Mouse (Mus musculus) right cerebral cortex, postnatal 4 days (tissue): ENCODE results near the gene Cdhr1.
"Not testable (repeated sequence)": the region's sequence is repeated elsewhere in the genome, so short reads cannot be mapped to it uniquely, and the experiment has no call there.

Experiments used
- DNase-seq: peaks from one replicate; pipeline ENCODE4 v3.0.0-alpha.2; 2022

The Cdhr1 gene

GRCm38 (mm10) chr14:37097956-37098530 is at the start of gene Cdhr1:
Gene Cdhr1, minus strand, starts transcription at chr14:37098347.
- DNase-seq, result peak; percentile 30

GRCm38 (mm10) chr14:37139051-37139710 is 41.0 kb upstream of the Cdhr1 start:
- no peak for DNase-seq

- not testable (repeated sequence) for DNase-seq
These were observed 39.4 kb upstream of the Cdhr1 start for GRCm38 (mm10) chr14:37137596-37137995.

GRCm38 (mm10) chr14:37136110-37136509 is 38.0 kb upstream of the Cdhr1 start:
- DNase-seq, result no peak

- DNase-seq, result no peak
These were observed 37.5 kb upstream of the Cdhr1 start for GRCm38 (mm10) chr14:37135671-37136070.

- peak; percentile 90 for DNase-seq
These were observed 37.0 kb upstream of the Cdhr1 start, which contains the start of gene Ghitm for GRCm38 (mm10) chr14:37135127-37135593. Gene Ghitm, minus strand, starts transcription at chr14:37135272.

GRCm38 (mm10) chr14:37134304-37135126 is 36.4 kb upstream of the Cdhr1 start:
- no peak for DNase-seq

- peak; percentile 59 for DNase-seq
These were observed 29.5 kb upstream of the Cdhr1 start for GRCm38 (mm10) chr14:37127652-37128051.

- no peak for DNase-seq
These were observed 21.1 kb upstream of the Cdhr1 start for GRCm38 (mm10) chr14:37119233-37119632.

GRCm38 (mm10) chr14:37113922-37114321 is 15.8 kb upstream of the Cdhr1 start, which contains the start of gene 2610528A11Rik:
Gene 2610528A11Rik, minus strand, starts transcription at chr14:37114022.
- DNase-seq, result no peak

- DNase-seq, result no peak
These were observed 14.8 kb upstream of the Cdhr1 start for GRCm38 (mm10) chr14:37112931-37113330.

- no peak for DNase-seq
These were observed 13.2 kb upstream of the Cdhr1 start for GRCm38 (mm10) chr14:37111371-37111770.

- no peak for DNase-seq
These were observed 12.3 kb upstream of the Cdhr1 start for GRCm38 (mm10) chr14:37110456-37110855.

- DNase-seq, result no peak
These were observed 11.8 kb upstream of the Cdhr1 start for GRCm38 (mm10) chr14:37109975-37110374.

GRCm38 (mm10) chr14:37109460-37109859 is 11.3 kb upstream of the Cdhr1 start:
- DNase-seq, result no peak

- DNase-seq, result no peak
These were observed 7.7 kb upstream of the Cdhr1 start for GRCm38 (mm10) chr14:37105846-37106245.

- no peak for DNase-seq
These were observed 6.6 kb upstream of the Cdhr1 start for GRCm38 (mm10) chr14:37104747-37105146.

GRCm38 (mm10) chr14:37102484-37102883 is 4.3 kb upstream of the Cdhr1 start:
- no peak for DNase-seq

GRCm38 (mm10) chr14:37101531-37101930 is 3.4 kb upstream of the Cdhr1 start:
- no peak for DNase-seq

- DNase-seq, result no peak
These were observed 2.6 kb downstream of the Cdhr1 start for GRCm38 (mm10) chr14:37095556-37095955.

GRCm38 (mm10) chr14:37094436-37094835 is 3.7 kb downstream of the Cdhr1 start:
- no peak for DNase-seq

- no peak for DNase-seq
These were observed 14.4 kb downstream of the Cdhr1 start for GRCm38 (mm10) chr14:37083755-37084154.

- no peak for DNase-seq
These were observed 17.4 kb downstream of the Cdhr1 start for GRCm38 (mm10) chr14:37080724-37081123.

GRCm38 (mm10) chr14:37068516-37068915 is 29.6 kb downstream of the Cdhr1 start:
- peak; percentile 37 for DNase-seq
